8 mouse cellular contexts compared by ENCODE assay signal in genomic region chr4:148901275-148902052, GRCm38 (mm10).
DNase-seq lines count a peak whose midpoint lies in the region; ATAC-seq lines count a peak whose summit lies in the region.

No protein-coding gene starts in this region.

- peak; percentile 20 for DNase-seq in cerebellum, adult 9-11 months
- no peak for DNase-seq in cerebellum, adult 11 months
- peak; percentile 41 for DNase-seq in CD4-positive, CD25-positive, alpha-beta regulatory T cell, adult 2 months (ENCODE audit: low read depth, low spot score)
- DNase-seq in liver, embryonic 11.5 days (ENCODE audit: low spot score) = no peak
- DNase-seq in spleen, postnatal 10 days (ENCODE audit: low spot score in 2 of 2) = peak; percentile 16 to 34
- no peak for DNase-seq in right cerebral cortex, postnatal 4 days
- no peak for DNase-seq in layer of hippocampus, adult 11-12 months (ENCODE audit: low spot score)

- peak; percentile 27 for ATAC-seq in forebrain, embryonic 16.5 days
- no peak for ATAC-seq in liver, embryonic 11.5 days (replicated peaks; ENCODE audit: low FRiP score)

- under 1% methylated on average over 64 of the region's 64 CpGs for WGBS in forebrain, embryonic 16.5 days
- 1% methylated on average over 64 of the region's 64 CpGs for WGBS in liver, embryonic 11.5 days

- peaks cover 41% of the 10 kb centered on the region for H3K27me3 ChIP-seq in forebrain, embryonic 16.5 days (replicated peaks; ENCODE audit: control insufficient read depth, insufficient read depth, low read length)
- H3K27me3 ChIP-seq in liver, embryonic 11.5 days (replicated peaks; ENCODE audit: control insufficient read depth, insufficient read depth, low read length) = peaks cover 73% of the 10 kb centered on the region

- peaks cover 12% of the 10 kb centered on the region for H3K4me1 ChIP-seq in forebrain, embryonic 16.5 days (replicated peaks; ENCODE audit: control insufficient read depth, insufficient read depth, low read length)
- H3K4me1 ChIP-seq in liver, embryonic 11.5 days (replicated peaks; ENCODE audit: control insufficient read depth, insufficient read depth, low read length) = no peaks in the 10 kb centered on the region; the same call in 1 of the 2 replicates

- H3K4me2 ChIP-seq in forebrain, embryonic 16.5 days (ENCODE audit: low read length) = peak overlapping the region; percentile 100
- peak overlapping the region; percentile 98 for H3K4me2 ChIP-seq in liver, embryonic 11.5 days

- peak overlapping the region; percentile 46 for H3K9ac ChIP-seq in forebrain, embryonic 16.5 days (replicated peaks; ENCODE audit: low read depth, low read length)
- H3K9ac ChIP-seq in liver, embryonic 11.5 days (ENCODE audit: low read depth, low read length) = 0 out of 2 replicates have a peak overlapping the region, but pooled peaks have one; percentile 23

- no peak overlapping the region for H3K27ac ChIP-seq in forebrain, embryonic 16.5 days (ENCODE audit: low read length)
- H3K27ac ChIP-seq in liver, embryonic 11.5 days (ENCODE audit: low read depth, low read length) = no peak overlapping the region

- H3K36me3 ChIP-seq in forebrain, embryonic 16.5 days (ENCODE audit: control insufficient read depth, insufficient read depth) = no peaks in the 10 kb centered on the region
- no peaks in the 10 kb centered on the region for H3K36me3 ChIP-seq in liver, embryonic 11.5 days (ENCODE audit: control insufficient read depth, insufficient read depth, low read length)

- peak overlapping the region; percentile 64 for H3K4me3 ChIP-seq in forebrain, embryonic 16.5 days (replicated peaks; ENCODE audit: low read length)
- peak overlapping the region; percentile 54 for H3K4me3 ChIP-seq in liver, embryonic 11.5 days (ENCODE audit: low read depth, low read length)

- no peaks in the 10 kb centered on the region for H3K9me3 ChIP-seq in forebrain, embryonic 16.5 days (ENCODE audit: control insufficient read depth, low read length)
- no peaks in the 10 kb centered on the region for H3K9me3 ChIP-seq in liver, embryonic 11.5 days (ENCODE audit: control insufficient read depth, low read length)

Comparison
In these comparisons a context has a peak if more than half of its experiments do, and no peak if none do; other contexts are left out.
1. DNase-seq: peak in cerebellum, adult 9-11 months (single experiment), CD4-positive, CD25-positive, alpha-beta regulatory T cell, adult 2 months (single experiment) and spleen, postnatal 10 days (2 of 2); none in cerebellum, adult 11 months (single experiment), liver, embryonic 11.5 days (single experiment), right cerebral cortex, postnatal 4 days (single experiment) and layer of hippocampus, adult 11-12 months (single experiment).